Mouse (Mus musculus): Measurements from ENCODE around the gene Agap1. TPM values are rescaled to one million over a fixed set of nuclear protein-coding genes. Genes with fewer than 3 reads are reported as not detected.

The Agap1 gene
- polyA plus RNA-seq (2016; fragmentation: Nextera tagmentation; extraction: Ambion mirVana): 12.2 and 14.0 TPM in 2 replicates

GRCm38 (mm10) chr1:89454196-89455123 lies at the start of gene Agap1:
TSS of gene Agap1 (plus strand) at chr1:89454806.
- Histone ChIP-seq H3K27me3 (ENCODE audit: low read depth, poor library complexity, severe bottlenecking) (no peaks in the 10 kb centered on the region), H3K4me1 (peaks cover 33% of the 10 kb centered on the region), H3K9me3 (replicated peaks) (0 out of 2 replicates have a peak, but pooled peaks cover 4% of the 10 kb centered on the region), H3K27ac (peak within 1 kb of the TSS; percentile 97), H3K36me3 (peaks cover 18% of the 10 kb centered on the region), H3K4me3 (peak within 1 kb of the TSS; percentile 86)
- 2% methylated on average over 116 of the region's 118 CpGs for WGBS
- peak; percentile 94 for DNase-seq (ENCODE audit: low spot score)

GRCm38 (mm10) chr1:89405991-89406390 lies 48.6 kb upstream of the Agap1 start:
- Histone ChIP-seq H3K4me1 (peaks cover 9% of the 10 kb centered on the region), H3K36me3 (no peaks in the 10 kb centered on the region), H3K4me3 (no peak overlapping the region), H3K27ac (no peak overlapping the region), H3K9me3 (replicated peaks) (no peaks in the 10 kb centered on the region), H3K27me3 (ENCODE audit: low read depth, poor library complexity, severe bottlenecking) (no peaks in the 10 kb centered on the region)
- WGBS: 89% methylated on average over 6 of the region's 6 CpGs
- DNase-seq (ENCODE audit: low spot score): no peak

GRCm38 (mm10) chr1:89407986-89408385 lies 46.6 kb upstream of the Agap1 start:
- H3K9me3 ChIP-seq (replicated peaks): no peaks in the 10 kb centered on the region
- H3K4me3 ChIP-seq: no peak overlapping the region
- no peak for DNase-seq (ENCODE audit: low spot score)
- no peak overlapping the region for H3K27ac ChIP-seq
- WGBS: 86% methylated on average over 8 of the region's 8 CpGs
- peaks cover 7% of the 10 kb centered on the region for H3K4me1 ChIP-seq
- H3K27me3 ChIP-seq (ENCODE audit: low read depth, poor library complexity, severe bottlenecking): peaks cover 4% of the 10 kb centered on the region; the same call in 1 of the 2 replicates
- H3K36me3 ChIP-seq: no peaks in the 10 kb centered on the region

- no peaks in the 10 kb centered on the region for H3K9me3 ChIP-seq (replicated peaks)
- DNase-seq (ENCODE audit: low spot score): no peak
- H3K36me3 ChIP-seq: no peaks in the 10 kb centered on the region
- peaks cover 26% of the 10 kb centered on the region for H3K4me1 ChIP-seq
- WGBS: 81% methylated on average over 2 of the region's 2 CpGs
- H3K27me3 ChIP-seq (ENCODE audit: low read depth, poor library complexity, severe bottlenecking): peaks cover 9% of the 10 kb centered on the region
- H3K27ac ChIP-seq: no peak overlapping the region
- no peak overlapping the region for H3K4me3 ChIP-seq
Observed at GRCm38 (mm10) chr1:89413122-89413521, 41.5 kb upstream of the Agap1 start.

- Histone ChIP-seq H3K36me3 (no peaks in the 10 kb centered on the region), H3K4me3 (no peak overlapping the region), H3K9me3 (replicated peaks) (no peaks in the 10 kb centered on the region), H3K4me1 (peaks cover 26% of the 10 kb centered on the region), H3K27me3 (ENCODE audit: low read depth, poor library complexity, severe bottlenecking) (peaks cover 9% of the 10 kb centered on the region), H3K27ac (no peak overlapping the region)
- 87% methylated on average over 9 of the region's 9 CpGs for WGBS
- DNase-seq (ENCODE audit: low spot score): no peak
Observed at GRCm38 (mm10) chr1:89414563-89414962, 40.0 kb upstream of the Agap1 start.

GRCm38 (mm10) chr1:89416929-89417328 lies 37.7 kb upstream of the Agap1 start:
- no peak overlapping the region for H3K4me3 ChIP-seq
- no peaks in the 10 kb centered on the region for H3K9me3 ChIP-seq (replicated peaks)
- WGBS: 38% methylated on average over 5 of the region's 5 CpGs
- peaks cover 9% of the 10 kb centered on the region for H3K27me3 ChIP-seq (ENCODE audit: low read depth, poor library complexity, severe bottlenecking)
- no peak for DNase-seq (ENCODE audit: low spot score)
- no peaks in the 10 kb centered on the region for H3K36me3 ChIP-seq
- H3K27ac ChIP-seq: no peak overlapping the region
- H3K4me1 ChIP-seq: peaks cover 26% of the 10 kb centered on the region

- Histone ChIP-seq H3K36me3 (no peaks in the 10 kb centered on the region), H3K4me1 (peaks cover 12% of the 10 kb centered on the region), H3K27me3 (ENCODE audit: low read depth, poor library complexity, severe bottlenecking) (no peaks in the 10 kb centered on the region), H3K27ac (no peak overlapping the region), H3K4me3 (no peak overlapping the region), H3K9me3 (replicated peaks) (no peaks in the 10 kb centered on the region)
- DNase-seq (ENCODE audit: low spot score): no peak
- 86% methylated on average over 11 of the region's 11 CpGs for WGBS
Observed at GRCm38 (mm10) chr1:89420642-89421041, 34.0 kb upstream of the Agap1 start.

- H3K36me3 ChIP-seq: no peaks in the 10 kb centered on the region
- WGBS: 90% methylated on average over 4 of the region's 4 CpGs
- H3K4me3 ChIP-seq: no peak overlapping the region
- H3K4me1 ChIP-seq: peaks cover 6% of the 10 kb centered on the region
- no peaks in the 10 kb centered on the region for H3K9me3 ChIP-seq (replicated peaks)
- no peak overlapping the region for H3K27ac ChIP-seq
- no peak for DNase-seq (ENCODE audit: low spot score)
- no peaks in the 10 kb centered on the region for H3K27me3 ChIP-seq (ENCODE audit: low read depth, poor library complexity, severe bottlenecking)
Observed at GRCm38 (mm10) chr1:89421401-89421800, 33.2 kb upstream of the Agap1 start.

- 90% methylated on average over 6 of the region's 6 CpGs for WGBS
- Histone ChIP-seq H3K27me3 (ENCODE audit: low read depth, poor library complexity, severe bottlenecking) (no peaks in the 10 kb centered on the region), H3K4me3 (no peak overlapping the region), H3K27ac (no peak overlapping the region), H3K9me3 (replicated peaks) (no peaks in the 10 kb centered on the region), H3K36me3 (no peaks in the 10 kb centered on the region), H3K4me1 (no peaks in the 10 kb centered on the region)
- no peak for DNase-seq (ENCODE audit: low spot score)
Observed at GRCm38 (mm10) chr1:89424563-89424962, 30.0 kb upstream of the Agap1 start.

- H3K9me3 ChIP-seq (replicated peaks): no peaks in the 10 kb centered on the region
- 79% methylated on average over 8 of the region's 8 CpGs for WGBS
- no peaks in the 10 kb centered on the region for H3K4me1 ChIP-seq
- H3K27me3 ChIP-seq (ENCODE audit: low read depth, poor library complexity, severe bottlenecking): no peaks in the 10 kb centered on the region
- no peak overlapping the region for H3K27ac ChIP-seq
- H3K36me3 ChIP-seq: no peaks in the 10 kb centered on the region
- no peak overlapping the region for H3K4me3 ChIP-seq
- no peak for DNase-seq (ENCODE audit: low spot score)
Observed at GRCm38 (mm10) chr1:89426137-89426536, 28.5 kb upstream of the Agap1 start.

GRCm38 (mm10) chr1:89428671-89429070 lies 25.9 kb upstream of the Agap1 start:
- no peak for DNase-seq (ENCODE audit: low spot score)
- no peaks in the 10 kb centered on the region for H3K27me3 ChIP-seq (ENCODE audit: low read depth, poor library complexity, severe bottlenecking)
- no peak overlapping the region for H3K27ac ChIP-seq
- H3K9me3 ChIP-seq (replicated peaks): no peaks in the 10 kb centered on the region
- H3K4me1 ChIP-seq: no peaks in the 10 kb centered on the region
- no peaks in the 10 kb centered on the region for H3K36me3 ChIP-seq
- 88% methylated on average over 5 of the region's 5 CpGs for WGBS
- no peak overlapping the region for H3K4me3 ChIP-seq

- no peaks in the 10 kb centered on the region for H3K4me1 ChIP-seq
- H3K4me3 ChIP-seq: no peak overlapping the region
- no peak overlapping the region for H3K27ac ChIP-seq
- WGBS: 86% methylated on average over 11 of the region's 11 CpGs
- no peaks in the 10 kb centered on the region for H3K27me3 ChIP-seq (ENCODE audit: low read depth, poor library complexity, severe bottlenecking)
- no peaks in the 10 kb centered on the region for H3K9me3 ChIP-seq (replicated peaks)
- no peaks in the 10 kb centered on the region for H3K36me3 ChIP-seq
- no peak for DNase-seq (ENCODE audit: low spot score)
Observed at GRCm38 (mm10) chr1:89429946-89430640, 24.5 kb upstream of the Agap1 start.

GRCm38 (mm10) chr1:89439351-89439750 lies 15.3 kb upstream of the Agap1 start:
- H3K4me1 ChIP-seq: peaks cover 17% of the 10 kb centered on the region
- H3K4me3 ChIP-seq: no peak overlapping the region
- 75% methylated on average over 6 of the region's 6 CpGs for WGBS
- no peak for DNase-seq (ENCODE audit: low spot score)
- H3K9me3 ChIP-seq (replicated peaks): no peaks in the 10 kb centered on the region
- H3K27ac ChIP-seq: no peak overlapping the region
- no peaks in the 10 kb centered on the region for H3K36me3 ChIP-seq
- no peaks in the 10 kb centered on the region for H3K27me3 ChIP-seq (ENCODE audit: low read depth, poor library complexity, severe bottlenecking)
